Mouse (Mus musculus) C2C12 (cell line): ENCODE data around the gene Traf3ip3. TPM values are rescaled to one million over a fixed set of nuclear protein-coding genes. Genes with fewer than 3 reads are reported as not detected.

Experiments
- H3K27me3 ChIP-seq: one replicate; pipeline ENCODE4 v1.6.1; 2011; ENCODE audit not compliant: control insufficient read depth, insufficient read depth, insufficient read length
- H3K36me3 ChIP-seq: one replicate; pipeline ENCODE4 v1.6.1; 2011; ENCODE audit not compliant: control insufficient read depth, insufficient read depth
- H3K4me3 ChIP-seq: one replicate; pipeline ENCODE4 v1.5.1; 2011; ENCODE audit warnings: mild to moderate bottlenecking, control low read depth; ENCODE audit not compliant: poor library complexity, insufficient read depth, severe bottlenecking
- H3K79me2 ChIP-seq: one replicate; pipeline ENCODE4 v1.6.1; 2011; ENCODE audit not compliant: control insufficient read depth, insufficient read depth
- H3K79me3 ChIP-seq: one replicate; pipeline ENCODE4 v1.6.1; 2011; ENCODE audit warnings: low read depth, control low read depth
- H3ac ChIP-seq: one replicate; pipeline ENCODE3; 2011; ENCODE audit warnings: low read depth; ENCODE audit not compliant: control insufficient read depth, insufficient read length
- CEBPB ChIP-seq: IDR thresholded peaks from one replicate; pipeline ENCODE4 v1.6.1; 2011; ENCODE audit warnings: low read depth, mild to moderate bottlenecking, control low read depth, moderate library complexity
- CTCF ChIP-seq: IDR thresholded peaks from one replicate; pipeline ENCODE4 v1.5.1; 2011; ENCODE audit not compliant: control insufficient read depth, insufficient read depth, insufficient read length
- FOSL1 ChIP-seq: IDR thresholded peaks from one replicate; pipeline ENCODE4 v1.8.0; 2011; ENCODE audit warnings: mild to moderate bottlenecking, low read length; ENCODE audit not compliant: poor library complexity, insufficient read depth, severe bottlenecking
- MAX ChIP-seq: IDR thresholded peaks from one replicate; pipeline ENCODE4 v1.6.1; 2011; ENCODE audit warnings: mild to moderate bottlenecking, control low read depth
- MYOD1 ChIP-seq: IDR thresholded peaks from one replicate; pipeline ENCODE4 v1.6.1; 2011; ENCODE audit warnings: low read depth; ENCODE audit not compliant: control insufficient read depth, insufficient read length
- MYOG ChIP-seq: IDR thresholded peaks from one replicate; pipeline ENCODE4 v1.6.1; 2011; ENCODE audit not compliant: control insufficient read depth, insufficient read length; ENCODE audit errors: extremely low read depth
- USF1 ChIP-seq: IDR thresholded peaks from one replicate; pipeline ENCODE4 v1.6.1; 2011; ENCODE audit warnings: low read depth, mild to moderate bottlenecking, control low read depth, moderate library complexity
- polyA plus RNA-seq: library from polyadenylated mRNA; unstranded; fragments of >200 nt; fragmentation: generic; extraction: Trizol; gene quantifications from one replicate; pipeline ENCODE4 v1.2.1, GENCODE M21; 2012; ENCODE audit warnings: missing spikeins

Gene Traf3ip3
- polyA plus RNA-seq, 1 experiment: 0.02 TPM

DNA sequence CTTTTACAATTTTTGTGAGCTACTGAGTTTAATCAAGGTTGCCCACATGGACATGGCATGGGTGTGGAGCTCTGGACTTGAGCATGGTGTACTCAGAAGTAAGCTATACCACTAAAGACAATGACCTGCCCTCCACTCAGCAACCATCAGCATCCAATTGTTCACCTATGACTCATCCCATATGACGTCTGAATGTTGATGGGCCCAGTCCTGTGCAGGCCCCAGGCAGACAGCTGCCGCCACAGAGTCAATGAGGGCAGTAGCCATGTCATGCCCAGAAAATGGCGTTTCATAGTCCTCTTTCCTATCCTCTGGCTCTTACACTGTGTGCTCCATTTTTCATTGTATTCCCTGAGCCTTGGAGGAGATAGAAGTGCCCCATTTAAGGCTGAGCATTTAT, 14.5 kb upstream of the Traf3ip3 start:
- Histone ChIP-seq H3K36me3 (no peaks in the 10 kb centered on the region), H3K4me3 (no peak overlapping the region), H3K79me2 (no peaks in the 10 kb centered on the region), H3ac (no peak overlapping the region), H3K27me3 (no peaks in the 10 kb centered on the region), H3K79me3 (no peaks in the 10 kb centered on the region)
- TF ChIP-seq CEBPB: no peak
- peak; percentile 44 for TF ChIP-seq MYOD1
- TF ChIP-seq CTCF: no peak

- H3K36me3 ChIP-seq: no peaks in the 10 kb centered on the region
- H3K27me3 ChIP-seq: no peaks in the 10 kb centered on the region
- no peak overlapping the region for H3ac ChIP-seq
- H3K79me2 ChIP-seq: no peaks in the 10 kb centered on the region
- TF ChIP-seq MAX: no peak
- no peak for TF ChIP-seq MYOD1
- no peak for TF ChIP-seq MYOG
- no peak for TF ChIP-seq CTCF
- no peak for TF ChIP-seq FOSL1
- TF ChIP-seq CEBPB: no peak
- no peak for TF ChIP-seq USF1
- no peaks in the 10 kb centered on the region for H3K79me3 ChIP-seq
- no peak overlapping the region for H3K4me3 ChIP-seq
These were observed 12.6 kb upstream of the Traf3ip3 start for GRCm38 (mm10) chr1:193214053-193214452.

- no peaks in the 10 kb centered on the region for H3K36me3 ChIP-seq
- no peak for TF ChIP-seq MYOD1
- H3K79me2 ChIP-seq: no peaks in the 10 kb centered on the region
- H3K4me3 ChIP-seq: no peak overlapping the region
- no peaks in the 10 kb centered on the region for H3K27me3 ChIP-seq
- no peaks in the 10 kb centered on the region for H3K79me3 ChIP-seq
- no peak overlapping the region for H3ac ChIP-seq
These were observed 9.9 kb upstream of the Traf3ip3 start for GRCm38 (mm10) chr1:193211371-193211770.

GRCm38 (mm10) chr1:193208178-193208577, 6.7 kb upstream of the Traf3ip3 start:
- H3K79me2 ChIP-seq: no peaks in the 10 kb centered on the region
- H3K4me3 ChIP-seq: no peak overlapping the region
- no peaks in the 10 kb centered on the region for H3K79me3 ChIP-seq
- no peaks in the 10 kb centered on the region for H3K36me3 ChIP-seq
- TF ChIP-seq MYOD1 (no peak), MYOG (no peak), CTCF (peak; percentile 76), MAX (no peak)
- no peak overlapping the region for H3ac ChIP-seq
- no peaks in the 10 kb centered on the region for H3K27me3 ChIP-seq

GRCm38 (mm10) chr1:193207503-193207902, 6.0 kb upstream of the Traf3ip3 start, which contains the start of gene Lamb3:
Lamb3 (plus strand) TSS chr1:193207699.
- H3K79me3 ChIP-seq: no peaks in the 10 kb centered on the region
- TF ChIP-seq FOSL1: no peak
- no peak for TF ChIP-seq MYOG
- TF ChIP-seq MYOD1: no peak
- TF ChIP-seq MAX: no peak
- no peak for TF ChIP-seq CEBPB
- no peak for TF ChIP-seq CTCF
- TF ChIP-seq USF1: no peak
- no peaks in the 10 kb centered on the region for H3K27me3 ChIP-seq

GRCm38 (mm10) chr1:193205431-193205830, 3.9 kb upstream of the Traf3ip3 start:
- H3K36me3 ChIP-seq: no peaks in the 10 kb centered on the region
- no peak overlapping the region for H3K4me3 ChIP-seq
- TF ChIP-seq FOSL1 (no peak), CEBPB (no peak), MYOG (no peak), MAX (no peak), CTCF (no peak), MYOD1 (no peak), USF1 (no peak)
- no peaks in the 10 kb centered on the region for H3K79me3 ChIP-seq
- H3K79me2 ChIP-seq: no peaks in the 10 kb centered on the region
- no peak overlapping the region for H3ac ChIP-seq
- H3K27me3 ChIP-seq: no peaks in the 10 kb centered on the region

More at GRCm38 (mm10) chr1:193207503-193207902, 6.0 kb upstream of the Traf3ip3 start, which contains the start of gene Lamb3:
- no peak within 1 kb of the TSS for H3K4me3 ChIP-seq
- no peaks in the 10 kb centered on the region for H3K79me2 ChIP-seq
- H3K36me3 ChIP-seq: no peaks in the 10 kb centered on the region
- no peak within 1 kb of the TSS for H3ac ChIP-seq
